Mouse (Mus musculus) gonadal fat pad, adult 2 months (tissue): ENCODE measurements at regions not wholly inside any gene's neighbourhood (a gene's known extent, or its start where the extent isn't known, plus 50 kb on each side); places are given as distances from the start of the nearest gene placed in this dataset.

Source experiments
- DNase-seq: peaks from one replicate; pipeline ENCODE4 v3.0.0-alpha.2; 2012; ENCODE audit warnings: low read depth

GRCm38 (mm10) chr11:18165609-18166347, 212.1 kb upstream of the Etaa1 start:
- DNase-seq, result no peak

GRCm38 (mm10) chr11:18164025-18164423, 210.3 kb upstream of the Etaa1 start:
- no peak for DNase-seq

GRCm38 (mm10) chr11:18163156-18164024, 209.7 kb upstream of the Etaa1 start:
- DNase-seq, result no peak

GRCm38 (mm10) chr11:18156506-18156905, 202.8 kb upstream of the Etaa1 start:
- DNase-seq, result no peak

GRCm38 (mm10) chr11:18151788-18152563, 198.3 kb upstream of the Etaa1 start:
- no peak for DNase-seq

- no peak for DNase-seq
Observed at GRCm38 (mm10) chr11:18151369-18151768, 197.7 kb upstream of the Etaa1 start.

- DNase-seq, result no peak
Observed at GRCm38 (mm10) chr11:18127488-18127887, 173.8 kb upstream of the Etaa1 start.

- no peak for DNase-seq
Observed at GRCm38 (mm10) chr11:18123031-18123430, 169.4 kb upstream of the Etaa1 start.

GRCm38 (mm10) chr11:18122616-18123015, 168.9 kb upstream of the Etaa1 start:
- DNase-seq, result no peak

GRCm38 (mm10) chr11:18115693-18116450, 162.2 kb upstream of the Etaa1 start:
- peak; percentile 58 for DNase-seq

- DNase-seq, result no peak
Observed at GRCm38 (mm10) chr11:18102841-18103240, 149.2 kb upstream of the Etaa1 start.

GRCm38 (mm10) chr11:18075840-18076435, 122.3 kb upstream of the Etaa1 start:
- DNase-seq, result no peak

- peak; percentile 41 for DNase-seq
Observed at GRCm38 (mm10) chr11:18070586-18071306, 117.1 kb upstream of the Etaa1 start.

- no peak for DNase-seq
Observed at GRCm38 (mm10) chr11:18070032-18070374, 116.3 kb upstream of the Etaa1 start.

GRCm38 (mm10) chr11:18069348-18070031, 115.8 kb upstream of the Etaa1 start:
- DNase-seq, result no peak

GRCm38 (mm10) chr11:18068085-18068484, 114.4 kb upstream of the Etaa1 start:
- no peak for DNase-seq

- DNase-seq, result no peak
Observed at GRCm38 (mm10) chr11:18067676-18068075, 114.0 kb upstream of the Etaa1 start.

GRCm38 (mm10) chr11:18041589-18041988, 87.9 kb upstream of the Etaa1 start:
- peak; percentile 82 for DNase-seq

- no peak for DNase-seq
Observed at GRCm38 (mm10) chr11:18031049-18031448, 77.4 kb upstream of the Etaa1 start.

GRCm38 (mm10) chr11:18022065-18022464, 68.4 kb upstream of the Etaa1 start:
- no peak for DNase-seq
